Mouse (Mus musculus) G1E (cell line): ENCODE data around the gene Ppif.

Source experiments
- CTCF ChIP-seq: IDR thresholded peaks from 2 replicates; pipeline ENCODE4 v1.5.1; 2012; ENCODE audit warnings: low read depth, low read length, inconsistent platforms, mixed read lengths
- GATA1 ChIP-seq: IDR thresholded peaks from 2 replicates; pipeline ENCODE4 v1.6.1; 2012; ENCODE audit warnings: borderline replicate concordance, low read length, inconsistent platforms, mixed read lengths
- GATA2 ChIP-seq: IDR thresholded peaks from 2 replicates; pipeline ENCODE4 v1.6.1; 2012; ENCODE audit warnings: low read depth, low read length, inconsistent platforms, borderline replicate concordance
- TAL1 ChIP-seq: conservative IDR thresholded peaks from 2 replicates; pipeline ENCODE4 v1.6.1; 2012; ENCODE audit warnings: low read depth, low read length, inconsistent platforms, mixed read lengths

DNA sequence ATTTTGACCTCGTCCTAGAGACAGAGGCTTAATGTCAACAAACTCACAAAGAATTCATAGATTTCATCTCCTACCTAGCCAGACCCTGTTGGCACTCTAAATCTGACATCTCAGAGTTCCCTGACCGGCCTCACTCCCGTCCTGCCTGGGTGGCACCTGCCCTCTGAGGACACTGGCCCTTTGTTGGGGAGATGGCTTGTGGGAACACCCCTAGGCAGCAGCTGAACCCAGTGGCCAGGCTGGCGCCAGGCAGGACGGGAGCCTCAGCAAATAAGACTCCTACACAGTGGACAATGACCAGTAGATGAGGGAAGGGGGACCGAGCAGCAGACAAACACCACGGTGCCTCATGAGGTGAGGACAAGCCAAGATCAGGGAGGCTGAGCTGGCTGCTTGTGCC is 14.3 kb upstream of the Ppif start:
- TF ChIP-seq CTCF: no peak
- no peak for TF ChIP-seq GATA2
- TF ChIP-seq GATA1: no peak
- no peak for TF ChIP-seq TAL1
